Mouse (Mus musculus) common myeloid progenitor, adult 5-6 weeks (primary cell): ENCODE data around the gene Kcnh3. TPM values are rescaled to one million over a fixed set of nuclear protein-coding genes. Genes with fewer than 3 reads are reported as not detected.
"Not testable (repeated sequence)": the region's sequence is repeated elsewhere in the genome, so short reads cannot be mapped to it uniquely, and the experiment has no call there.

Experiments used
- ATAC-seq: replicated peaks from 2 replicates; pipeline ENCODE4 v1.8.0; 2016; ENCODE audit warnings: low read depth, mild to moderate bottlenecking, moderate TSS enrichment, inconsistent platforms; ENCODE audit not compliant: poor library complexity, severe bottlenecking
- total RNA-seq: library from RNA; stranded (forward); fragments of 200-1000, 187-1606 nt; gene quantifications from 2 replicates; pipeline ENCODE4 v1.2.3, GENCODE M21; 2017

Gene Kcnh3
- total RNA-seq, 1 experiment from 2014 or later, result 0.05 TPM

DNA sequence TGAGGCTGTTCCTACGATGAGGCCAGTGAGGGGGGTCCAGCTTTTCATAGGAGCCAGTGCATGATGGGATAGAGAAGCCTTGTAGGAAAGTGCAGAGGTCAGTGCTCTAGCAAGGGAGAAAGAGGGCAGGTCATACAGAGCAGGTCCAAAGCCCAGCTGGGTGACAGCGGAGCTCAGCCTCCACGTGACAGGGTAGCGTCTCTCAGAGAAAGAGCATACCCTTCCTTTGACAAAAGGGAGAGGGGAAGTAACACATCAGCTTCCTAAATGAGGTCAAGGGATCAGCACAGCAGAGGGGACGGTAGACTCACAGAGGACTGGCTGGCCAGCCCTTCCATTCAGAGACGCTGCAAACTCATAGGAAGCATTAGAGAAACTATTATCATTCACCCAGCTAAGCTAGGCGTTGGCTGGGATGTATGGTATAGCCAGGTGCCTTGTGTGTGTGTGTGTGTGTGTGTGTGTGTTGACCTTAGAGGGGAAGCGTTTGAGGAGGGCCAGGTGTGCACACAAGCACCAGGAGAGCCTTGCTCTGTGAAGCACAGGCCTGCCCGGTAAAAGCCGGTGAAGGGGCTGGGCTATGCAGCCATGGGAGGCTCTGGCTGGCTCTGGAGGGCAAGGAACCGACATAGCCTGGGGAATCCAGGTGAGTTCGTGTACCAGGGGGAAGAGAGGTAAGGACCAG is 9.8 kb downstream of the Kcnh3 start:
- no peak for ATAC-seq

DNA sequence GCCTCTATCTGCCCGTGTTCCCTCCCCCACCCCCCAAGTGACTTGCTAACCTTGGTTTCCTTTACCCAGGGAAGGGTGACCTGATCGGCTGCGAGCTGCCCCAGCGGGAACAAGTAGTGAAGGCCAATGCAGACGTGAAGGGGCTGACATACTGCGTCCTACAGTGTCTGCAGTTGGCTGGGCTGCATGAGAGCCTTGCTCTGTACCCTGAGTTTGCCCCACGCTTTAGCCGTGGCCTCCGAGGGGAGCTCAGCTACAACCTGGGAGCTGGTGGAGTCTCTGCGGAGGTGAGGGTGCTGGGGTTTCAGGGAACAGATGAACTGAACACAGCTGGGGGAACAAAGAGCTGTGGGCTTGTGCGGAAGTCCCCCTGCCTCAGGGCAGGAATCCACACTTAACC is 13.3 kb downstream of the Kcnh3 start:
- no peak for ATAC-seq

DNA sequence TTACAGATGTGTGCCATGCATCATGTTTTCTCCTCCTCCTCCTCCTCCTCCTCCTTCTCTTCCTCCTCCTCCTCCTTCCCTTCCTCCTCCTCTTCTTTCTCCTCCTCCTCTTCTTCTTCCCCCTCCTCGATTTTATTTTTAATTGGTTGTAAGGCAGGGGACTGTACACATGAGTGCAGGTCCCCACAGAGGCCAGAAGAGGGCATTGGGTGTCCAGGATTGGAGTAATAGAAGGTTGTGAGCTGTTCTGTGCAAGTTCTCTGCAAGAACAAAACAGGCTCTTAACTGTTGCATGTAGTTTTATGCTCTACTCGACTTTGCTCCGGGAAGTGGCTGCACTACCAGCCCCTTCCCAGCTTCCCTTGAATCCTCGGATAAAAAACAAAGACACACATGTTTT is 15.5 kb downstream of the Kcnh3 start:
- ATAC-seq, result no peak

DNA sequence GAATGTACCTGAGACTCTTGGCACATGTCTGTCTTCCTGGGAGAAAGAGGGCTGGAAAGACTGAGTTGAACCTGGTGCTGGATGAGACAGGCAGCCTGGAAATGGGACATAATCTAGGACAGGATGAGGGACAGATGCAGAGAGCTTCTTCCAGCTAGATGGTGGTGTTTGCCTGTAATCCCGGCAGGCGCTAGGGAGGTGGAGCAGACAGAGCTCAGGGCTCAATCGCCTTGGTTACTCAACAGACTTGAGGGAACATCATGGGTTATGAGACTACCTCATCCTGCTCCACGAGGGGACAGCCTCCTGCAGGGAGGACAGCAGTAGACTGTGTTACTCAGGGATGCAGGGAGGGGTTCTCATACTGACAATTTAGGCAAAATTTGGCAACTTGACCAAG is 16.6 kb downstream of the Kcnh3 start:
- no peak for ATAC-seq

DNA sequence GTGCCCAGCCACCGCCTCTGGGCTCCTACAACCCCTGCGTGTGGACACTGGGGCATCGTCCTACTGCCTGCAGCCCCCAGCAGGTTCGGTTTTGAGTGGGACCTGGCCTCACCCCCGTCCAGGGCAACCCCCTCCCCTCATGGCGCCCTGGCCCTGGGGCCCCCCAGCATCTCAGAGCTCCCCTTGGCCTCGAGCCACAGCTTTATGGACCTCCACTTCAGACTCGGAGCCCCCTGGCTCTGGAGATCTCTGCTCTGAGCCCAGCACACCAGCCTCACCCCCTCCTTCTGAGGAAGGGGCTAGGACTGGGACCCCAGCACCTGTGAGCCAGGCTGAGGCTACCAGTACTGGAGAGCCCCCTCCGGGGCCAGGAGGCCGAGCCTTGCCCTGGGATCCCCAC is 17.4 kb downstream of the Kcnh3 start:
- ATAC-seq, result no peak

DNA sequence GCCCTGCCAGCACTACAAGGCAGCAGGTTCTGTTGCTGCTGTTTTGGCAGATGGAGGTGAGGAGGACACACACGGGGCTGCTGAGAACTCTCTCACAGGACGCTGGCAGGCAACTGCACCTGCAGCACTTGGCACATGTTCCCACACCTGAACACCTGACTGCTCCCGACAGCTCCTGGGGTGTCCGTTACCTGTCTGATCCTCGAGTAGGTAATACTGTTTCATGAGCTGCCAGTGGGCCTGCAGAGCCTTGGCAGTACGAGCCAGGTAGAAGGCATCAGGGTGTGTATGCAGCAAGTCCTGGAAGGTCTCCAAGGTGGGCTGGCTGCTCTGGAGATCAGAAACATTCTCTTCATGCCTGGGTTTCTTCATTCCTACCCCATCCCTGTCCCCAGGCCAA is 22.1 kb downstream of the Kcnh3 start:
- not testable (repeated sequence) for ATAC-seq

DNA sequence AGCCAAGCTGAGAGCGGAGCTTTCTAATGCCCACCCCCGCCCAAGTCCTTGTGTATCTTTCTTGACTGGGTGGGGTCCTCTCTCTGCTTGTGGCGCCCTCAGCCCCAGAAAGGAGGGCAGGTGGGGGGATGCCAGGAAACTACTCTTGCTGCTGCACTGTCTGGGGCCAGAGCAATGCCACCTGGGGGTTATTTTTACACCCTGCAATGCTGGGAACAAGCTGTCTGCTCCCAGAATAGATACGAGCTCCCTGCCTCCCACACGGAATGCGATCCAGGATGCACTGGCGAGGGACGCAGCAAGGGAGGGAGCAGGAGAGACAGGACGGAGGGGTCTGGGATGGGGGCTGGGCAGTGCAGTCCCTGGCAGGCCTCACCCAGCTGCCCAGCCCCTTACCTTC is 24.3 kb downstream of the Kcnh3 start:
- no peak for ATAC-seq

DNA sequence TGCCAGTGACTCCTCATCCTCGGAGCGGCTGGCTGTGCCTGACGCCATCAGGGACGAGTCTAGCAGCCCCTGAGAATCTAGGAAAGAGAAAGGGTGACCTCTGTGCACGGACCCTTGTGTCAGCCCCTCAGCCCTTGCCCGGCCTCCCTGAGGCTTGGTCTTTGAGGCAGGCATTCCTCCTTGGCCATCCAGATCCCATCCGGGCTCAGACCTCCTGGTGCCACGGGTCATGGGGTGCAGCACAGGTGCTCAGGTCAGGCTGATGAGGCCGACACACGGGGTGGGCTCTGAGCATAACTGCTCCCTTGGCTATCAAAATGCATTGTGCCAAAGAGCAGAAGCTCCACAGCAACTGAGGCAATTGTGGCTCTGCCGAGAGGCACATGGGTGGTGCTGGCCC is 25.3 kb downstream of the Kcnh3 start:
- no peak for ATAC-seq

DNA sequence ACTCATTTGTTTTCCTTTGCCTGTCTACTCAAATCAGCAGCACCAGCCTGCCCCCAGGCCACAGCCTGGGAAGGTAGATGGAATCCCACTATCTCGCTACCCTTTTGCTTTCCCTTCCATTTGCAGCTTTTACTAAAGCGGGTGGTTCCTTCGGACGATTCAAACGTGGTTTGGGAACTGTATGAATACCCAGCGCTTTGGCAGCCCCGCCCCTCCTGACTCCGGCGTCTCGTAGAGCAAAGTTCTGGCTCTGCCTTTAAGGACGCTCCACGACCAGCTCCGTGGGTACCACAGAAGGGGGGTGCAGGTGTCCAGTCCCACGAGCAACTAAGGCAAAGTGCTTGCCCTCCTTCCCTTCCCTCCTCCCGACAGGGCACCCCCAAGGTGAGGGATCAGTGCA is 26.4 kb downstream of the Kcnh3 start:
- not testable (repeated sequence) for ATAC-seq

DNA sequence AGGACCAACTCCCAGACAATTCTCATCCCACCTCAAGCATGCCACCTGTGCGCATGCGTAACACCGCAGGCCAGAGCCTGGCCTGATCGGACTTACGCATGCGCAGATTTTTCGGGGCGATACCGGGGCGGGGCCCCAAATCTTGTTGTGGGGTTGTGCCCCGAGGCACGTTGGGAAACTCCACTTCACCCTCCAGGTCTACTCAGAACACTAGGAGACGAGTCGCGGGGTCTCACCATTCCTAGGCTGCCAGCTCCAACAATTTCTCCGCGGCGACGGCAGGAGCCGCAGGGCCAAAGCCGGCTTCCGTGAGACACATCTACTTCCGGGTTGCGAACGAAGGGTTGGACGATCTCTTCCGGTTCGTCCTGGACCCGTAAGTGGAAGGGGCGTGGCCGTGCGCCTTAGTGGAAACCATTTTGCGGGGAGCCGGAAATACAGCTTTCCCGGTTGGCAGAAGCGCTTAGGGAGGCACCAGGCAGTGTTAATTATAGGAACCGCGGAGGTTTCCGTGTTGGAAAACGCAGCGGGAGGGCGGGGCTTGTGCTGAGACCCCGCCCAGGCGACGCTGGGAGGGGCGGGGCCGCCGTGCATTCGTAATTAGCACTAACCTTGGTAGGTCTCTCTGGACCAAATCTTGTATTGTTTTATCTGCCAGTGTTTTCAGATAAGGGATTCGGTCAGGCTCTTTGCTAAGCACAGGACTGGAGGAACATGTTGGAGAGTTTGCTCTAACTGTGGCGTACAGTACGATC is 27.1 kb downstream of the Kcnh3 start, which contains the start of gene Mcrs1:
TSS of gene Mcrs1 (minus strand) at position 336 of the 755 bp plus-strand sequence.
- peak; percentile 95 for ATAC-seq

DNA sequence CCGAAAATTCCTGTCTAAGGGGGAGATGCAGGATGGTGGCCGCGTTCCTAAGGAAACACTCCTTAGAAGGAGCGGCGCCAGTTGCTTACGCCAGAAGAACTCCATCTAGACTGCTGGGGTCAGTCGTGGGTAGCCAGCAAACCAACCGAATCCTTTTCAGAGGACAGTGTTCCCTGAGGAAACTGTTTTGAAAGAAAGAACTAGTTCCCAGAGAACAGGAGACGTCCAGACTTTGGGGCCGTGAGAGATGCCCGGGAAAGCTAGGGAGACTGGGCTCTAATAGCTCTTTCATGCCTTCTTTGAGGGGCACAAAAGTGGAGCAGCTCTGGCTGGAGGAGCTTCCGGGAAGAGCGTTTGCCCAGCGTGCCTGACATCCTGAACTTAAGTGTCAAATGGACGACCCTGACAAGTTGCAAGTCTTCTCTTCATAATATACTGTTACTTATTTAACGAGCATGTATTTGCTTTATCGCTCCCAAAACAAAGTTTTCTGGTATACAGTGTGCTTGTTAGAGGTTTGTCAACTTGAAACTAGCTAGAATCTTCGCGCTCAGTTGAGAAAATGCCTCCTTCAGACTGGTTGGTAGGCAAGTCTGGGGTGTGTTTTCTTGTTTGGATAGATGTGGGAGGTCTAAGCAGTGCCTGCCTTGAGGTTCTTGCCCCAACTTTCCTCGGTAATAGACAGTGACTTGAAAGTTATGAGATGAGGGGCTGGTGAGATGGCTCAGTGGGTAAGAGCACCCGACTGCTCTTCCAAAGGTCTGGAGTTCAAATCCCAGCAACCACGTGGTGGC is 27.9 kb downstream of the Kcnh3 start:
- ATAC-seq, result peak; percentile 10

DNA sequence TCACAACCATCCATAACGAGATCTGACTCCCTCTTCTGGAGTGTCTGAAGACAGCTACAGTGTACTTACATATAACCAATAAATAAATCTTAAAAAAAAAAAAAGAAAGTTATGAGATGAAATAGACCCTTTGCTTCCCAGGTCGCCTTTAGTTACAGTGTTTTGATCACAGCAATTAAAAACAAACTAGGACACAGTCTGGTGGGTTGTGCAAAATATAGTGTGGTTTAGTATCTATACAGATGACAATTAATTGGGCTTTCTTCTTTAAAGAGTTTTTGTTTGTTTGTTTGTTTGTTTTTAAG is 28.5 kb downstream of the Kcnh3 start:
- ATAC-seq, result not testable (repeated sequence)

DNA sequence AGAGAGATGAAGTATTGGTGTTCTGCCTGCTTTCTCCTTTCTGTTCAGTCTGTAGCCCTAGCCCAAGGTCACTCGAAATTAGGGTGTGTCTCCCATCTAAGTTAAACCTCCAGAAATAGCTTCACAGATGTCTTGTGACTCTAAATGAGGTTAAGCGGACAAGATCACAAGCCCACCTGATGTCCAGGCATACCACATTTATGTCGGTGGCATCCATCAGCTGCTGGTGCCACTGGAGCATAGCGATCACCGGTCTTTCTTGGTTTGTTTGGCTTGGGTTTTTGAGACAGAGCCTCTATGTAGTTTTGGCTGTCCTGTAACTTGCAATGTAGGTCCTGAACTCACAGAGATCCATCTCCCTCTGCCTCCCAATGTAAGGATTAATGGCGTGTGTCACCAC is 29.1 kb downstream of the Kcnh3 start:
- ATAC-seq, result no peak

DNA sequence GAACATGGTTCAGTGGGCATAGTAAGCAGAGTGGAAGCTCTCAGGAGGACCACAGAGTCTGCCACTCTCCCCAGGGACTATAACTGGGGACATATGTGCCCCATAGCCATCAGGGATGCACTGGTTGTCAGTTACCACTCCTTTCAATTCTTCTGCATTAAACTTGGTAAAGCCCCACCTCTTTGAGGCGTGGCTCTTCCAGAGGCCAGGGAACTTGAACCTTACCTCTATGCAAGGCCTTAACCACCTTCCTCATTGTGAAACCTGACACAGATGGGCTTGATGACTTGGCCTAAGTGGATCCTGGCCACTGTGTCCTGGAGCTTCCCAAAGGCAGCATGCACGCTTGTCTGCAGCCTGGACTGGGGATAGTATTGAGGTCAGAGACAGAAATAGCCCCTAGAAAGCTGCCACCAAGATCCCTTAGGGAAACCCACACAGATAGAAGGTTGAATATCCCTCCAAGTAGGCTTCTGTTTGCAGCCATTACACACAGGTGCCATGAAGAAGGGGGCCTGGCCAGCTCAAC is 29.9 kb downstream of the Kcnh3 start:
- ATAC-seq, result no peak

DNA sequence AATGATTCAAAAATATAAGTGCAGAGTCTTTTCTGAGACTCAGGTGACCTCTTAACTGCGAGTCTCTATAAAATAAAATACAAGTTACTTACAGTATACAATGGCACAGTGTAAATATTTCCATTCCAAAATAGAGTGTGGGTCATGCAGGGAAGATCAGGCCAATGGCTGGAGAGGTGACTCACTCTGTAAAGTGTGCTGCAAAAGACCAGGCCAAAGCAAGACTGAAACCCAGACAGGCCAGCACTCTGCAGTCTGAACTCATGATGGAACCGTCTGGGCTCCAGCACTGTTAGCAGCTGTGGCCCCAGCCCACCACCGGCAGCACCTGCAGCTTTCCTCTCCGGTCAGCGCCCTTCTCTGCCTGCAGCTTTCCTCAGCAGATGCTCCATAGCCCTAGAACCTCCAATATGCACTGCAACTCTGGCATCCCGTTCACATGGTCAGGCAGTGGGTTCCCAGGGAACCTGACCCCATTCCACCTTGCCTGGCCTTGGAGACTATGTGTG is 30.6 kb downstream of the Kcnh3 start:
- ATAC-seq, result no peak

DNA sequence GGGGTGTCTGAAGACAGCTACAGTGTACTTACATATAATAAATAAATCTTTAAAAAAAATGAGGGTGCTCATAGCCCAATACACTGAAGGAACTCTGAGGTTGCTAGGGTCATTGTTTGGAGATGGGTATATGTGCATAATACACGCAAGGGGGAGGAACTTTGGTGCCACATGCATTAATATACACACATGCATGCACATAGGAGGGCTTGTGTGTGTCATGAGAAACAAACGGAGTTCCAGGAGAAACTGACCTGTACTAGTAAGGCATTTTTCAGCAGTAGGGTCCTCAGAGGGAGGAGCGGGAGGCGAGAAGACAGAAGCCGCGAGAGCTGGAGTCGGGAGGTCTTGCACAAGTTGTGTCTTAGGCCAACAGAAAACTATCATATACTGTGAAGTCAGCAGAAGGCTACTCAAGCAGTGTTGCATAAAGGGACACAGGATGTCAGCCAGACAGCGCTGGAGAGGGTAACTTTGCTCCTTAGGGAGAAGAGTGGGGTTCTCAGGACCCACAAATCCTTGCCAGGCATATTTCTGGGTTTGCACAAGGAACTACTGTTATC is 34.6 kb downstream of the Kcnh3 start:
- ATAC-seq, result peak; percentile 45

DNA sequence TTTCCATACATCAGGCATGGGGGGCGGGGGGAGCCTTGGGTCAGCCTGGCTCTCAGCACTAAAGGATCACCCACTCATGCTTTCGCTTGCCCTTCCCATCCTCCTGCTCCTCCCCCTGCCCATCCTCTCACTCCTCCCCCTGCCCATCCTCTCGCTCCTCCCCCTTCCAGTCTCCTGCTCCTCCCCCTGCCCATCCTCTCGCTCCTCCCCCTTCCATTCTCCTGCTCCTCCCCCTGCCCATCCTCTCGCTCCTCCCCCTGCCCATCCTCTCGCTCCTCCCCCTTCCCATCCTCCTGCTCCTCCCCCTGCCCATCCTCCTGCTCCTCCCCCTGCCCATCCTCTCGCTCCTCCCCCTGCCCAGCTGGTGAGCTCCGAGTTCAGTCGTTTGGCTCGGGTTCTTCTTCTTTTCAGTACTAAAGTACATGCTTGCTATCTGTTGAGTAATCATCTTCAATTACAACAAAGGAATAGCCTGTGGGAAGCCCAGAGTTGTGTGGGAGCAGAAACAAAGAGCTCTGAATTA is 35.1 kb downstream of the Kcnh3 start:
- peak; percentile 90 for ATAC-seq

DNA sequence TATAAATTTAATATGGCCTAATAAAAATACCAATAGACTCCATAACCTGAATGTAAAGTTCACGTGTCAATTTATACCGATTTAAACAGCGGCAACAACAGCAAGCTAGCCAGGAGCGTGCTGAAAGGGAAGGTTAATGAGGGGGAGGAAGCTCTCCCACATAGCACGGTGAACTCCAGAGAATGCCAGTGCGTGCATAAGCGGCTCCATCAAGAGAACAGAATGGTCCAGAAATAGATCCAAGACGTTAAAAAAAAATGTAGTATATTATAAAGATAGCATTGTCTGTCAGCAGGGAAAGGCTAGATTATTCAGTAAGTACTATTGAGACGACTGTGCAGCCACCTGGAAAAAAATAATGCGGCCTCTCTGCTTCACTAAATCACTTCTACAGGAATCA is 38.0 kb downstream of the Kcnh3 start:
- no peak for ATAC-seq

DNA sequence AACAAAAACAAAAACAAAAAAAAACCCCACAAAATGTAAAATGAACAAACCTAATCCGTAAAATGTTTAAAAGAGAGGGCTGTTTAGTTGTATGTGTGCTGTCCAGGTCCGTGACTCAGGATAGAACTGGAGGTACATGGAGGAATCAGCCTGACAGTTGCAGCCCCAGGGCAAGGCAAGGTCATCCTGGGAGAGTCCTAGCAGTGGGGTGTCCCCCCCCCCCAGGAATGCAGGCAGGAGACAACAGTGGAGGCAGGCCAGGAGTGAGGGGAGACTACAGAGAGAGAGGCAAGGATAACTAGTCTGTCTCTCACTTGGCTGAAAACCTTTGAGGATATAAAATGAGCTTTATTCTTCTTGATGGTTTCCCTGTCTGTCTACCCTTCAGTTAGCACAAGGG is 39.7 kb downstream of the Kcnh3 start:
- ATAC-seq, result no peak

DNA sequence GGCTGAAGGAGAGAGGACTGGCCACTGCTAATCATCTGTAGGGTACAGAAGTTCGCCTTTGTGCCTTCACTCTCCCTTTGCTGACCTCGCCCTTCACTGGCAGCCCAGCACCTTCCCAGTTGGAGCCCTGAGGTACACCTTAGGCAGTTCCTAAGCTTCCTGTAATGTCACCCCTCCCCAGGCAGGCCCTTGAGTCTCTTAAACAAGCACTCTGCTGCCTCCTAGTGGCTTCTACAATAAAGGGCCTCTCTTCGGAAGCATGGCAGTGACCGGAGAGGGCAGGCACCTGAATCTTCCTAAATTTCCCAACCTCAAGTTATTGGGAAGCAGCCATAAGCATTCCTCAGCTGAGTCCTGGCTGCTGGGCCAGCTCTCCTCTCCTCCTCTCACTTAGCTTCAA is 41.0 kb downstream of the Kcnh3 start:
- peak; percentile 97 for ATAC-seq
